Mouse (Mus musculus): ENCODE data around the gene Mdm2.

- no peak for TF ChIP-seq CTCF (IDR thresholded peaks at IDR 0.05; ENCODE audit: extremely low read depth, insufficient read length, insufficient replicate concordance, low read depth, low read length)
- TF ChIP-seq POLR2A (IDR thresholded peaks at IDR 0.05; ENCODE audit: low read depth, low read length): no peak
These were observed 48.5 kb upstream of the Mdm2 start for GRCm38 (mm10) chr10:117758749-117759727.
